Mouse (Mus musculus): ENCODE data around the gene Tbx15. TPM values are rescaled to one million over a fixed set of nuclear protein-coding genes. Genes with fewer than 3 reads are reported as not detected.
"Not testable (repeated sequence)": the region's sequence is repeated elsewhere in the genome, so short reads cannot be mapped to it uniquely, and the experiment has no call there.

Gene Tbx15
- total RNA-seq, 1 experiment = 1.4 TPM

DNA sequence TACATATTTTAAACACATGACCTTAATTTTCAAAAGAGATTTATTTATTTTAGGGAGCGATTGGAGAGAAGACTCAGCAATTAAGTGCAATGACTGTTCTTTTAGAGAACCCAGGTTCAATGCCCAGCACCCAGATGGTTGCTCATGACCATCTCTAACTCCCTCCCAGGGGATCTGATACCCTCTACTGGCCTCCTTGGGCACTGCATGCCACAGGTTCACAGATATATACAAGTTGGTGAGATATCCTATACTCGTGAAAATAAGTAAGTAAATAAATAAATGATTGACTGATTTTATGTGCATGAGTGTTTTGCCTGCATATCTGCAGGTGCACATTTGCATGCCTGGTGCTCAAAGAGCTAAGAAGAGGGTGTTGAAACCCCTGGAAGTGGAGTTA is 48.1 kb downstream of the Tbx15 start:
- Histone ChIP-seq H3K36me3 (ENCODE audit: control insufficient read depth, insufficient read depth, low read length, poor library complexity, severe bottlenecking) (no peaks in the 10 kb centered on the region), H3K27ac (ENCODE audit: insufficient read depth, low read depth, low read length, poor library complexity, severe bottlenecking) (no peak overlapping the region), H3K4me3 (ENCODE audit: insufficient read depth in 1 of 2, low read depth in 1 of 2, low read length in 2 of 2, poor library complexity in 1 of 2, severe bottlenecking in 1 of 2) (no peak overlapping the region), H3K9ac (ENCODE audit: insufficient read depth, low read depth, low read length, poor library complexity, severe bottlenecking) (no peak overlapping the region), H3K9me3 (ENCODE audit: control insufficient read depth, insufficient read depth, low read depth, low read length) (no peaks in the 10 kb centered on the region), H3K4me1 (ENCODE audit: control insufficient read depth in 2 of 2, insufficient read depth in 2 of 2, low read length in 2 of 2, poor library complexity in 1 of 2) (no peaks in the 10 kb centered on the region)
- TF ChIP-seq ZC3H11A (IDR thresholded peaks at IDR 0.05; ENCODE audit: borderline replicate concordance, low read depth, low read length) (peak; percentile 36; the same call in 1 of the 2 replicates), ZNF384 (IDR thresholded peaks at IDR 0.05; ENCODE audit: low read depth, low read length) (no peak)
- peak; percentile 20 for DNase-seq (ENCODE audit: low read depth, low spot score)
- in situ Hi-C loops (cut with MboI; ENCODE audit: low sequenced_read_pairs in 2 of 2, unreplicated experiment in 2 of 2) = no loop called here

- TF ChIP-seq HCFC1 (IDR thresholded peaks at IDR 0.05; ENCODE audit: borderline replicate concordance, insufficient read depth, low read length) (no peak), ZC3H11A (IDR thresholded peaks at IDR 0.05; ENCODE audit: borderline replicate concordance, low read depth, low read length) (no peak), ZNF384 (IDR thresholded peaks at IDR 0.05; ENCODE audit: low read depth, low read length) (no peak), MAFK (IDR thresholded peaks at IDR 0.05; ENCODE audit: insufficient read depth, low read depth, low read length) (no peak)
- Histone ChIP-seq H3K27ac (ENCODE audit: insufficient read depth, low read depth, low read length, poor library complexity, severe bottlenecking) (no peak overlapping the region), H3K4me3 (ENCODE audit: insufficient read depth in 1 of 2, low read depth in 1 of 2, low read length in 2 of 2, poor library complexity in 1 of 2, severe bottlenecking in 1 of 2) (no peak overlapping the region), H3K4me1 (ENCODE audit: control insufficient read depth in 2 of 2, insufficient read depth in 2 of 2, low read length in 2 of 2, poor library complexity in 1 of 2) (no peaks in the 10 kb centered on the region), H3K9me3 (ENCODE audit: control insufficient read depth, insufficient read depth, low read depth, low read length) (no peaks in the 10 kb centered on the region), H3K36me3 (ENCODE audit: control insufficient read depth, insufficient read depth, low read length, poor library complexity, severe bottlenecking) (no peaks in the 10 kb centered on the region), H3K9ac (ENCODE audit: insufficient read depth, low read depth, low read length, poor library complexity, severe bottlenecking) (no peak overlapping the region)
- in situ Hi-C loops (cut with MboI; ENCODE audit: low sequenced_read_pairs in 2 of 2, unreplicated experiment in 2 of 2) = no loop called here
- DNase-seq (ENCODE audit: low read depth, low spot score) = no peak
Observed at GRCm38 (mm10) chr3:99290064-99290702, 50.0 kb downstream of the Tbx15 start.

DNA sequence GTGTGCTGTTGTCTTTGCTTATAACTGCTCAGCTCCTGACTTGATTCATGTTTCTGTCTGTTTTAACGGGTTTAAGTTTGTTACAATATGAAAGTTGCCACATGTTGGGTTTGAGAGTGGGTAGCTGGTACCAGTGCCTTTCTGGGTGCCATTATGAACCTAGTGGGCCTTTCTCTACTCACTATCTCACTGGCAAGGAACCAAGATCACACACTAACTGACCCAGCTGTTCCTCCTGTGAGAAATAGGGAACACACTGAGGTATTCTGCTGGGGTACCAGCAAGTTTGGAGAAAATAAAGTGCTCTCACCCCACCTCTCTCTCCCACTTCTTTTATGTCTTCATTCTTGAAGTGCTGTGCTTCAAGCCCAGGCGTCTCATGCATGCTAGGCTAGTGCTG is 50.7 kb downstream of the Tbx15 start:
- H3K27ac ChIP-seq (ENCODE audit: insufficient read depth, low read depth, low read length, poor library complexity, severe bottlenecking) = no peak overlapping the region
- no peaks in the 10 kb centered on the region for H3K4me1 ChIP-seq (ENCODE audit: control insufficient read depth in 2 of 2, insufficient read depth in 2 of 2, low read length in 2 of 2, poor library complexity in 1 of 2)
- no peaks in the 10 kb centered on the region for H3K9me3 ChIP-seq (ENCODE audit: control insufficient read depth, insufficient read depth, low read depth, low read length)
- no peak overlapping the region for H3K4me3 ChIP-seq (ENCODE audit: insufficient read depth in 1 of 2, low read depth in 1 of 2, low read length in 2 of 2, poor library complexity in 1 of 2, severe bottlenecking in 1 of 2)
- no peak for DNase-seq (ENCODE audit: low read depth, low spot score)
- no peak for TF ChIP-seq ZNF384 (IDR thresholded peaks at IDR 0.05; ENCODE audit: low read depth, low read length)
- no peak for TF ChIP-seq ZC3H11A (IDR thresholded peaks at IDR 0.05; ENCODE audit: borderline replicate concordance, low read depth, low read length)
- no peak for TF ChIP-seq CHD2 (IDR thresholded peaks at IDR 0.05; ENCODE audit: low read depth, low read length)
- no peak for TF ChIP-seq HCFC1 (IDR thresholded peaks at IDR 0.05; ENCODE audit: borderline replicate concordance, insufficient read depth, low read length)
- no peak for TF ChIP-seq MAFK (IDR thresholded peaks at IDR 0.05; ENCODE audit: insufficient read depth, low read depth, low read length)
- no peak overlapping the region for H3K9ac ChIP-seq (ENCODE audit: insufficient read depth, low read depth, low read length, poor library complexity, severe bottlenecking)
- H3K36me3 ChIP-seq (ENCODE audit: control insufficient read depth, insufficient read depth, low read length, poor library complexity, severe bottlenecking) = no peaks in the 10 kb centered on the region
- in situ Hi-C loops (cut with MboI; ENCODE audit: low sequenced_read_pairs in 2 of 2, unreplicated experiment in 2 of 2) = no loop called here

DNA sequence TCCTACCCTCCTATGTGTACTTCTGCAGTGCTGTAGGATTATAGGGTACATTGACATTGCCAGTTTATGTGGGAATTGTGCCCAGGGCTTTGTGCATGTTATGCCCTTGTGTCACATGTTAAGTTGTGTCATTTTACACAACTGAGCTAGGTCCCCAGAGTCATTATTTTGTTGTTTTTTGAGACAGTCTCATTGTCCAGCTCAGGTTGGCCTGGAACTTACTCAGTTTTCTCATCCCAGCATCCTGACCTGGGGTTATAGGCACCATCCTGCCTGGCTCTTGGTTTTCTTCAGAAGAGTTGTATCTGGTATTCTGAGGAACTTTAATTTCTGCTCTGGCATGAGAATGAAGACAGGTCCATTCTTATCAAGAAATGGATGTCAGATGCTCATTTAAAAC is 51.2 kb downstream of the Tbx15 start:
- Histone ChIP-seq H3K4me3 (ENCODE audit: insufficient read depth in 1 of 2, low read depth in 1 of 2, low read length in 2 of 2, poor library complexity in 1 of 2, severe bottlenecking in 1 of 2) (no peak overlapping the region), H3K9ac (ENCODE audit: insufficient read depth, low read depth, low read length, poor library complexity, severe bottlenecking) (no peak overlapping the region), H3K9me3 (ENCODE audit: control insufficient read depth, insufficient read depth, low read depth, low read length) (no peaks in the 10 kb centered on the region), H3K4me1 (ENCODE audit: control insufficient read depth in 2 of 2, insufficient read depth in 2 of 2, low read length in 2 of 2, poor library complexity in 1 of 2) (no peaks in the 10 kb centered on the region), H3K27ac (ENCODE audit: insufficient read depth, low read depth, low read length, poor library complexity, severe bottlenecking) (no peak overlapping the region), H3K36me3 (ENCODE audit: control insufficient read depth, insufficient read depth, low read length, poor library complexity, severe bottlenecking) (no peaks in the 10 kb centered on the region)
- no peak for TF ChIP-seq MAFK (IDR thresholded peaks at IDR 0.05; ENCODE audit: insufficient read depth, low read depth, low read length)
- no peak for TF ChIP-seq ZNF384 (IDR thresholded peaks at IDR 0.05; ENCODE audit: low read depth, low read length)
- no peak for TF ChIP-seq HCFC1 (IDR thresholded peaks at IDR 0.05; ENCODE audit: borderline replicate concordance, insufficient read depth, low read length)
- no peak for TF ChIP-seq CHD2 (IDR thresholded peaks at IDR 0.05; ENCODE audit: low read depth, low read length)
- TF ChIP-seq ZC3H11A (IDR thresholded peaks at IDR 0.05; ENCODE audit: borderline replicate concordance, low read depth, low read length) = no peak
- in situ Hi-C loops (cut with MboI; ENCODE audit: low sequenced_read_pairs in 2 of 2, unreplicated experiment in 2 of 2) = no loop called here
- no peak for DNase-seq (ENCODE audit: low read depth, low spot score)

DNA sequence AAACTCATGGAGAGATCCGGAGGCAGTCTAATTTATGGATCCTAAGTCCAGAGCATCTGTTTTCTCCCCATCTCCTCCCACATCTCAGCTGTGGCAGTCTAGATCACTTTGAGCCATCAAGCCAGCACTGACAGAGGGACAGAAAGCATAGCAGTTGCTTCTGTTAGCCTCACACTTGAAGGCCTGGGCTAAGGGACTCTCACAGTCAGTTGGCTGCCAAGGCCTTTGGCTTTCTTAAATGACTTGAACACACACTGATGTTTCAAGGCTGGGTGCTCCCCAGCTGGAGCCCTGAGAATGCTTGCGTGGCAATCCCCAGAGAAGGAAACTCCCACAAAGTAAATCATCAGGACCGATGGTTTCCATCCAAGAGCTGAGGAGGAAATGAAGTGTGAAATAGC is 52.4 kb downstream of the Tbx15 start:
- H3K4me3 ChIP-seq (ENCODE audit: insufficient read depth in 1 of 2, low read depth in 1 of 2, low read length in 2 of 2, poor library complexity in 1 of 2, severe bottlenecking in 1 of 2) = no peak overlapping the region
- no peaks in the 10 kb centered on the region for H3K4me1 ChIP-seq (ENCODE audit: control insufficient read depth in 2 of 2, insufficient read depth in 2 of 2, low read length in 2 of 2, poor library complexity in 1 of 2)
- no peaks in the 10 kb centered on the region for H3K36me3 ChIP-seq (ENCODE audit: control insufficient read depth, insufficient read depth, low read length, poor library complexity, severe bottlenecking)
- TF ChIP-seq ZNF384 (IDR thresholded peaks at IDR 0.05; ENCODE audit: low read depth, low read length) (no peak), MAFK (IDR thresholded peaks at IDR 0.05; ENCODE audit: insufficient read depth, low read depth, low read length) (no peak), CHD2 (IDR thresholded peaks at IDR 0.05; ENCODE audit: low read depth, low read length) (no peak), ZC3H11A (IDR thresholded peaks at IDR 0.05; ENCODE audit: borderline replicate concordance, low read depth, low read length) (no peak), HCFC1 (IDR thresholded peaks at IDR 0.05; ENCODE audit: borderline replicate concordance, insufficient read depth, low read length) (no peak)
- no peak overlapping the region for H3K27ac ChIP-seq (ENCODE audit: insufficient read depth, low read depth, low read length, poor library complexity, severe bottlenecking)
- no peak overlapping the region for H3K9ac ChIP-seq (ENCODE audit: insufficient read depth, low read depth, low read length, poor library complexity, severe bottlenecking)
- DNase-seq (ENCODE audit: low read depth, low spot score) = no peak
- H3K9me3 ChIP-seq (ENCODE audit: control insufficient read depth, insufficient read depth, low read depth, low read length) = no peaks in the 10 kb centered on the region
- in situ Hi-C loops (cut with MboI; ENCODE audit: low sequenced_read_pairs in 2 of 2, unreplicated experiment in 2 of 2) = no loop called here

- H3K27ac ChIP-seq (ENCODE audit: insufficient read depth, low read depth, low read length, poor library complexity, severe bottlenecking); H3K4me1 ChIP-seq (ENCODE audit: control insufficient read depth in 2 of 2, insufficient read depth in 2 of 2, low read length in 2 of 2, poor library complexity in 1 of 2); H3K36me3 ChIP-seq (ENCODE audit: control insufficient read depth, insufficient read depth, low read length, poor library complexity, severe bottlenecking); H3K4me3 ChIP-seq (ENCODE audit: insufficient read depth in 1 of 2, low read depth in 1 of 2, low read length in 2 of 2, poor library complexity in 1 of 2, severe bottlenecking in 1 of 2); H3K9ac ChIP-seq (ENCODE audit: insufficient read depth, low read depth, low read length, poor library complexity, severe bottlenecking); DNase-seq (ENCODE audit: low read depth, low spot score); H3K9me3 ChIP-seq (ENCODE audit: control insufficient read depth, insufficient read depth, low read depth, low read length); in situ Hi-C loops (cut with MboI; ENCODE audit: low sequenced_read_pairs in 2 of 2, unreplicated experiment in 2 of 2): not testable (repeated sequence)
Observed at GRCm38 (mm10) chr3:99294209-99294608, 54.0 kb downstream of the Tbx15 start.
